In the genomic region with DNA sequence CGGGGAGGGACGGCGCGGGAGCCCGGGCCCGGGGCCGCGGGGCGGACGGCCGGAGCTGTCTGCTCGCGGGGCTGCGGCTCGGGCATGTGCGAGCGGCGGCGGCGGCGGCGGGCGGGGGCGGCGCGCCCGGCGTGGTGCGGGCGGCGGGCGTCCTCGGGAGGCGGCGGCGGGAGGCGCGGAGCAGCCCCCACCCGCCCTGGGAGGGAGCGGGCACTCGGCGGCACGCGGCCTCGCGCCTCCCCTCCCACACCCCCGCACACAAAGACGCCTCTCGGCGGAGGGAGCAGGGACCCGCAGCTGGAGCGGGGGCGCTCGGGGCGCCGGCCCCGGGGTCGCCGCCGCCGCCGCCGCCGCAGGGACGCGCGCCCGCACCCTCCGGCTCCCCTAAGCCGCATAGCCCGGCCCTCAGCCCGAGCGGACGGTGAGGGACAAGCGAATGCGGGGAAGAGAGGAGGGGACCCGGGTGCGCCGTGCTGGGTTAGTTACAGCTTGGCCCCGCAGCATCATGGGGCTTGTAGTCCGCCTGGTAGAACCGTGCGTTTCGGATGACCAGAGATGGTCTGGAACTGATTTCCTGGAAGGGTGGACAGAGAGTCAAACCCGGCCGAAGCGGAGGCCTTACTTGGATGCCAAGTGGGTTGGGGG, we compare ENCODE assay signal across 7 mouse cellular contexts. TPM values are rescaled to one million over a fixed set of nuclear protein-coding genes. Genes with fewer than 3 reads are reported as not detected.
A peak's percentile ranks its signal among the peaks of the same experiment; 100 is the strongest.
DNase-seq lines count a peak whose midpoint lies in the region; ATAC-seq lines count a peak whose summit lies in the region.

A gene (minus strand): TSS at position 88 of the 645 bp plus-strand sequence.

- peak within 1 kb of the TSS; percentile 92 for H3K9ac ChIP-seq in hindbrain, embryonic 12.5 days

- H3K27ac ChIP-seq in hindbrain, embryonic 12.5 days = peak within 1 kb of the TSS; percentile 91
- no peak within 1 kb of the TSS for H3K27ac ChIP-seq in macrophage

- H3K4me3 ChIP-seq in hindbrain, embryonic 12.5 days = peak within 1 kb of the TSS; percentile 94
- H3K4me3 ChIP-seq in macrophage (ENCODE audit: inconsistent target) = peak within 1 kb of the TSS; percentile 21; the same call in 1 of the 2 replicates

- peaks cover 74% of the 10 kb centered on the region for H3K4me1 ChIP-seq in hindbrain, embryonic 12.5 days

- no peaks in the 10 kb centered on the region for H3K9me3 ChIP-seq in hindbrain, embryonic 12.5 days (replicated peaks)

- 1% methylated on average over 56 of the region's 87 CpGs for WGBS in hindbrain, embryonic 12.5 days
- WGBS in macrophage (ENCODE audit: missing documents) = 1% methylated on average over 38 of the region's 87 CpGs

- peak; percentile 82 for DNase-seq in NIH3T3 (ENCODE audit: low read depth)
- peak; percentile 79 for DNase-seq in cerebellum, adult 11 months
- DNase-seq in left cerebral cortex, adult 8-10 months (ENCODE audit: low spot score in 2 of 2) = peak; percentile 72 to 78
- peak; percentile 80 for DNase-seq in right cerebral cortex, postnatal 4 days

- H3K36me3 ChIP-seq in hindbrain, embryonic 12.5 days = no peaks in the 10 kb centered on the region
- no peaks in the 10 kb centered on the region for H3K36me3 ChIP-seq in macrophage (ENCODE audit: inconsistent target)

- peak; percentile 33 for ATAC-seq in frontal cortex, adult (ENCODE audit: low TSS enrichment)
- peak; percentile 59 for ATAC-seq in hindbrain, embryonic 12.5 days (ENCODE audit: low FRiP score)

- peaks cover 19% of the 10 kb centered on the region for H3K79me2 ChIP-seq in macrophage (ENCODE audit: inconsistent target)

- no peaks in the 10 kb centered on the region for H3K27me3 ChIP-seq in hindbrain, embryonic 12.5 days

- peak within 1 kb of the TSS; percentile 69 for H3K4me2 ChIP-seq in hindbrain, embryonic 12.5 days (replicated peaks)

RNA-seq across cellular contexts. Expression of the gene that starts here (rescaled TPM):
- 28.3 and 29.2 TPM in 2 replicates for polyA plus RNA-seq in hindbrain, embryonic 12.5 days (2016; fragmentation: Nextera tagmentation; extraction: Ambion mirVana)
- 10 to 100 TPM; 75.8 to 83.0 (median 79.6) TPM for total RNA-seq in left cerebral cortex, adult 8-10 months (2022)
- total RNA-seq in macrophage (2018; cell fraction: chromatin; rRNA removed) = 10 to 100 TPM in 7 of 26 experiments, 1 to 10 TPM in 16, under 1 TPM in 3; 0.55 to 28.5 (median 5.6) TPM
- total RNA-seq in macrophage (2018; cell fraction: cytosol; rRNA removed) = 1 to 10 TPM in 13 of 26 experiments, under 1 TPM in 13; 0.28 to 4.0 (median 1.6) TPM
- 10 to 100 TPM in 4 of 26 experiments, 1 to 10 TPM in 12, under 1 TPM in 9, not detected in 1; 0.26 to 14.8 (median 5.2) TPM for total RNA-seq in macrophage (2018; cell fraction: nucleus; rRNA removed)
- polyA plus RNA-seq in macrophage (2018) = 2.8 to 4.3 TPM (median 3.3 TPM) in 3 replicates
